Mouse (Mus musculus): Measurements from ENCODE around the gene Hat1. TPM values are rescaled to one million over a fixed set of nuclear protein-coding genes. Genes with fewer than 3 reads are reported as not detected.
"Not testable (repeated sequence)": the region's sequence is repeated elsewhere in the genome, so short reads cannot be mapped to it uniquely, and the experiment has no call there.

Hat1 gene
- 10 to 100 TPM; 57.1 to 58.8 TPM for polyA plus RNA-seq (2017; shearing (Covaris generic))

GRCm38 (mm10) chr2:71388951-71389763 is at the start of gene Hat1:
TSS of gene Hat1 (plus strand) at chr2:71388958.
- ATAC-seq, result peak; percentile 99

- no peak for ATAC-seq
Observed at GRCm38 (mm10) chr2:71340126-71340525, 48.6 kb upstream of the Hat1 start.

- no peak for ATAC-seq
Observed at GRCm38 (mm10) chr2:71343884-71344640, 44.7 kb upstream of the Hat1 start.

GRCm38 (mm10) chr2:71347160-71347559 is 41.6 kb upstream of the Hat1 start:
- ATAC-seq, result no peak

DNA sequence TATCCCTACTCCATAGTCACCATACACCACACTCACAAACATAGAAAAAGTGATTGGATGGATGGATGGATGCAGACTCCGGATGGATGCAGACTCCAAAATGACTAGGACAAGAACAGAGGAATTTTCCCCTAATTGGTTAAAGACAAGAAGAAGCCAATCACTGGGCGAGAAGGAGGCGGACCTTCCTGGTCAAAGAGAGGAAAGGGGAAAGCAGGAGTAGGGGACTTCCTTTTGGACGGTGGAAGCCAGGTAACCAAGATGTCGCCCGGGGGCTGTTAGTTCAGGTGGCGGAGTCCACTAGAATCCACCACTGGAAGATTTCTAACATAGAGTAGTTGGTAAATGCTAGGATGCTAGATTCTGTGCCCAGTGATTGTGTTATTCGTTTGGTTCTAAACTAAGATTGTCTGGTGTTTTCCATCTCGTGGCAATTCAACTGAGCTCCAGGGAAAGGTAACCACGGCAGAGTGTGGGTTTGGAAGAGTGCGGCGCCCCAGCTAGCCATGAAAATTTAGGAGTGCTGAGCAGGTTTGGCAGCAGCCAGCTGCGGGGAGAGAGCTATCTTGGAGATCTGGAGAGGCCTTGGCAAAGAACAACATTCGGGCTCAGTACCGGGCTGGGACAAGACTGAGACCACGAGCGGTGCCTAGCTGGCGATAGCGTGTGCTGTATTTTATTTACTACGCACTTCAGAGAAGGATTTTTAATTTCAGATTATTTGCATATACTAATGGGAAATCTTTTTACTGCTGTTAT is 40.8 kb upstream of the Hat1 start:
- no peak for ATAC-seq

- no peak for ATAC-seq
Observed at GRCm38 (mm10) chr2:71349511-71349910, 39.2 kb upstream of the Hat1 start.

DNA sequence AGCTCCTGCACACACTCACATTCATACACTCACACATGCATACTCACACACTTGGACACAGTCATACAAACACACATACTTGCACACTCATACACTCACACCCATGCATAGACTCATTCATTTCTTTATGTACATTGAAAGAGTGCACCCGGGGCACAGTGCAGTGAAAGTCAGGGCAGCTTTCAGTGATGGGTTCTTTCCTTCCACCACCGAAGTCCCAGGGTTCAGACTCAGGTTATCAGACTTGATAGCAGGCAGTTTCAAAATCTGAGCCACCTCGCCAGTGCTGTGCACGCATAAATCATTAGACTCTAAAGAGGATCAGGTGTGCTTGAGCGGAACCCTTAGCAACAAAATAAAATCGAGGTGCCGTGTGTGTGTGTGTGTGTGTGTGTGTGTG is 38.6 kb upstream of the Hat1 start:
- ATAC-seq, result no peak

- ATAC-seq, result no peak
Observed at GRCm38 (mm10) chr2:71350904-71351726, 37.6 kb upstream of the Hat1 start.

DNA sequence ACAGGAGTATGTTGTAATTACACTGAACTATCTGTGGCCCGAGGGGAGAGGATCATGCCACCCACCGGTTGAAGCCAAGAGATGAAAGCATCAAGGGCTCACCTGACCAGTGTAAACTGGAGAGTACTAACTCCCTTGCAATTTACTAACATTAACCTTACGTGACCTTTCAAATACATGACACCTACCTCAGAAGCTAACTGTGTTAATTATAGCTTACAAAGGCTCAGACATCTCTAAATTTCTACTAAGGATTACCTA is 37.1 kb upstream of the Hat1 start:
- no peak for ATAC-seq

DNA sequence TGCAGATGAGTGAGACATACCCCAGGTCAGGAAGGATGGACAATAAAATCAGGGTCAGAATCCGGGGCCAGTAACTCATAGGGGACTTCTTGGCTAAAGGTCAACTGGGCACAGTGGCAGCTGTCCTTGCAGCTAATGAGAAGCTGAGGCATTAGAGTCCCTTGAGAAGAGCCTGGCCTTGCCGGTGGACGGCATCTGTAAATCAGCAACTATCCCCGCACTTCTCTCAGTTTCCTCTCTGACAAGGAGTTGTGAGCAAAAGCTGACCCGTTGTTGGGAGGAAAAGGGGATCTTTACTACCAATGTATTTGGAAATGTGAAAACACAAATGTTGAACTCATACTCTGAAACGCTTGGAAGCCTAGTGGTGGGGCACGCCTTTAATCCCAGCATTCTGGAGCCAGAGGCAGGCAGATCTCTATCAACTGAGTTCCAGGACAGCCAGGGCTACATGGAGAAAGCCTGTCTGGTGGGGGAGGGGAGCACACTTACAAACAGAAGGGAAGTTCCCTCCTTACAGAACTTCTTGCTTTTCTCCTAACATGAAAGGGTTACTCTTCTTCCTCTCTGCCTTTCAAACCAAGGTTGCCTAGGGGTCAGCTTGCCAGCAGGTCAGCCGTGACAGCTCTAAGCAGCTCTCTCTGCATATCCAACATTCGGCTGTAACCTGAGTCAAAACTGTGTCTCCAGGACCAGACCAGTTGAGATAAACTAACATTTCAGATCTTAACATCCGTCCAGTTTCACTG is 35.3 kb upstream of the Hat1 start:
- no peak for ATAC-seq

- no peak for ATAC-seq
Observed at GRCm38 (mm10) chr2:71354055-71354425, 34.7 kb upstream of the Hat1 start.

GRCm38 (mm10) chr2:71358347-71358746 is 30.4 kb upstream of the Hat1 start:
- ATAC-seq, result no peak

DNA sequence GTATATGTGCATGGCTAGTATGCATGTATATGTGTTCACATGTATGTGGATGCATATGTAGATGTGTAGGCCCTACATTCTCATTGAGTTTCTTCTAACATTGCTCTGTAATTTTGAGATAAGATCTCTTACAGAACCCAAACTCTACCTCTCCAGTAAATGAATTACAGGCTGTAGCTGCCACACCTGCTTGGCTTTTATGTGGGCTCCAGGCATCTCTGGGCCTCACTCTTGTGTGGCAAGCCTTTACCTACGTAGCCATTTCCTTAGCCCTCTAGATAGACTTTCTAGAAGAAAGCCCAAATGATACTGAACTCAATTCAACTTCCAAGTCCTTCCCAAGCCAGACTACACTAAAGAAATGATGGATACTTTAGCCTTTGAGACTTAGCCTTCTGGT is 28.6 kb upstream of the Hat1 start:
- ATAC-seq, result peak; percentile 77

DNA sequence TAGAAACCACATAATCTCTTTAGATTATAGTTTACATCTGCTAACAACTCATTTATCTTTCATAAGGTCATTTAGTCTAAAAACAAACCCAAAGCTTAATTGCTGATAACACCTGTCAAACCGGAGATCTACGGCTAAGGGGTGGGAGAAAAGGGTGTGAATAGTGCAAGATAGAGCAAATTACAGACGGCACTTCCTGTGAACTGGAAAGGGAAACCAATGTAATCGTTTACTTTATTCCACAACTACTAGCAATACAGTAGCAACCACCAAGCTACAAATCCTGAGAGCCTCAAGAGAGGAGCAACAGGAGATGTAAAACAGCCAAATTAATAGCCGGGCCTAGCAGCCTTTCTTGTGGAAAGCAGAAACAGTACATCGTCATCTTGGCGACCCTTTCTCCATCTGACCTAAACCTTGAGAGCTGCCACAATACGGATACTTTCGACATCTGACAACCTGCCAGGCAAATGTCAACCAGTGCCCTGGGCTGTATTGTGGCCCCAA is 22.1 kb upstream of the Hat1 start:
- ATAC-seq, result peak; percentile 61

DNA sequence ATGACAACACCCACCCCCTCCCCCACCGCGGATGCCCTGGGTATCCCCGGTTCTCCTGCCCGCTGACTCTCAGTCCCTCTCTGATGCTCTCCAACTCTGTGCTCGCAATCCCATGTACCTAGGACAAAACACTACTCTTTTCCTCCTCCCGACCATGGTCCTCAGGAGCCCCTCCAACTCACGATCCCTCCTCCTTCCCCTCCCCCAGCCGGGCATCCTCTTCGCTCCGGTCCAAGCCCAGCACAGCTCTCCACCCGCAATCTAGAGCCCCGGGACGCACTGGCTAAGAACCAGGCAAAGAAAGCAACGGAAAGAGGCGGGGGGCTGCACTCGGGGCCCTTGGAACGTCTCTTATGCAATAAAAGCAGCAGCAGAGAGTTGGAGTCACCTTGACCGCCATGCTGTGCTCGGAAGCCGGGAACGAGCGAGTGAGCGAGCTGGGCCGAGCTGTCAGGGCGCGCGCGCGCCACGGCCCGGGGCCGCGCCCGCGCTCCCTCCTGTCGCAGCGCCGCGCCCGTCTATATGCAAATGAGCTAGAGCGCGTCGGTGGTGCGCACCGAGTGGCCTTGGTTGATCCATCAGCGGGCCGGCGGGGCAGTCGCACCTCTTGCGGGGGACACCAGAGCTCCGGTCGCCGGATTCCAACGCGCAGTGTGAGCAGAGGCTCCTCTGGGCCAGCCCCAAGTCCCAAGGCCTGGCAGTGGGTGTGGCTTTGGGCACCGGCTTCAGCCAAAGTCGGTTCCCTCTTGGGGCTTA is 21.5 kb upstream of the Hat1 start, which contains the start of gene Slc25a12:
Gene Slc25a12 (minus strand): TSS at position 625 of the 756 bp plus-strand sequence.
- peak; percentile 90 for ATAC-seq

- ATAC-seq, result no peak
Observed at GRCm38 (mm10) chr2:71368086-71368485, 20.7 kb upstream of the Hat1 start.

- ATAC-seq, result no peak
Observed at GRCm38 (mm10) chr2:71371790-71372189, 17.0 kb upstream of the Hat1 start.

DNA sequence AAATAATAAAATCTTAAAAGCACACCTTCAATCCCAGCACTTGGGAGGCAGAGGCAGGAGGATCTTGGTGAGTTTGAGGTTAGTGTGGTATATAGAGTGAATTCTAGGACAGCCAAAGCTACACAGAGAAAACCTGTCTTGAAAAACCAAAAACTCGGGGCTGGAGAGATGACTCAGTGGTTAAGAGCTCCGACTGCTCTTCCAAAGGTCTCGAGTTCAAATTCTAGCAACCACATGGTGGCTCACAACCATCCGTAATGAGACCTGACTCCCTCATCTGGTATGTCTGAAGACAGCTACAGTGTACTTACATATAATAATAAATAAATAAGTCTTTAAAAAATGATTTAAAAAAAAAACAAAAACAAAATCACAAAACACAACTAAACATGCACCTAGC is 16.5 kb upstream of the Hat1 start:
- ATAC-seq, result not testable (repeated sequence)

DNA sequence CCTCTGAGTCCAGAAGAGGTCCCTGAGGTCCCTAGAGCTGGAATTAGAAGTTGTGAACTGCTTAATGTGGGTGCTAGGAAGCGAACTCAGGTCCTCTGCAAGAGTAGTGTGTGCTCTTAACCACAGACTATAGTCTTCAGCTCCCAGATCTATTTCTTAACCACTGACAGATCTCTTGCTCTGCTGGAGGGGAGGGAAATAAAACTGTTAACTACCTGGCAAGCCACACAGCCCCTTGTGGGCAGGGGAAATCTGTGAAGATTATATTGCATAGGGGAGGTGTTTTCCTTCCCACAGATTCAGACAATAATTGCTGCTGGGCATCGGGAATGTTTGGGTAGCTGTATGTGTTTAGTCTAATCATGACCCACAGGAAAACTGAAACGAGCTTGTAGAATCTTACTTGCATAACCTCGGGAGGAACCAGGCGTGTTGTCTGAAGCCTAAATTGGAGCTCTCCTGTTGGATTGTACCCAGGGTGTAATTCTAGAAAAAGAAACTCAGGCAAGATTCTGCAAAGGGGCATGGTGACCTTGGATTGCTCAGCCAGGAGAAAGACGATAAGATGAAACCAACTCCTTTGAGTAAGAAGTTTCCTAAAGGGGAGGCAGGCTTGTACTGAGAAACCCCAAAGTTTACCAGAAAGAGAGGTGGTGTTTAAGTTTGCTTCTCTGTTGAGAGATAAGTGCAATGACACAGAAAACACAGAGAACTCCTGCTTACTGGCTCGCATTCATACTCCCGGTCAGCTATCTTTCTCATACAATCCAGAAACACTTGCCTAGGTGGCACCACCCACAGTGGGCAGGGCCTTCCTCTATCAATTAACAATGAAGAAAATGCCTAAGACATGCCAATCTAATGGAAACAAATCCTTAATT is 14.2 kb upstream of the Hat1 start:
- no peak for ATAC-seq

DNA sequence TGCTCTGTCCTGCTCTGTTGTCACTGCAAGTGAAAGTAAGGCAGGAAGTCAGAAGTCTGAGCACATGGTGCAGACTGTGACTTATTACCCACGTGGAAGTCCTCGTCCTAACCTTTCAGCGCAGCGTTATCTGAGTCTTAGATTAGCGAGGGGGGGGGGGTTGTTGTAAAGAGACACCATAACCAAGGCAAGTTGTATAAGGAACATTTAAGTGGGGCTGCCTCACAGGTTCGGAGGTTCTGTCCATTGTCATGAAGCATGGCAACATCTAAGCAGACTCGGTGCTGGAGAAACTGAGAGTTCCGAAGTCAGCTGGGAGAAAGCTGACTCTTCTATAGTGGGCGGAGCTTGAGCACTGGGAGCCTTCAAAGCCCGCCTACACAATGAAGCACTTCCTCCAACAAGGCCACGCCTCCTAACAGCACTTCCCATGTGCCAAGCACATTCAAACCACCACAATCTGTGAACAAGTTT is 12.3 kb upstream of the Hat1 start:
- peak; percentile 94 for ATAC-seq
